9 mouse cellular contexts compared by ENCODE assay signal in the genomic region with DNA sequence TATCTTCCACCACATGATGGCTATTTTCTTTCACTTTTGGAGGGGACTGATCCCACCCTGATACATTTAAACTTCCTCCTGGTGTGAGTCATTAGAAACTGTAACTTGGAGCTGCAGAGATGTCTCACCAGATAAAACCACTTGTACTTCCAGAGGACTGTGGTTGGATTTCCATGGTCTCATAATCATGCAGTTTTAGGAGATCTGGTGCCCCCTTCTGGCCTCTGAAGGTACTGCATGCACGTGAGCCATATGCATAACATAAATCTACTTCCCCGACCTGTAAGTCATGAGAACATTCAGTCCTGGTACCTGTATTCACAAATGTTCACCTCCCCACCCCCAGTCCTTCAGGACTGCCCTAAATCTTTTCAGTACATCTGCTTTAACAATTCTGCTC. TPM values are rescaled to one million over a fixed set of nuclear protein-coding genes. Genes with fewer than 3 reads are reported as not detected.
DNase-seq lines count a peak whose midpoint lies in the region; ATAC-seq and TF ChIP-seq lines count a peak whose summit lies in the region.
"Had no signal": no experiment of that assay in that cellular context is flagged by ENCODE, and none has a peak within 500 bp of the region (broad histone marks: within the 10 kb centered on the region; RNA-seq: fewer than 3 reads in every experiment).

No protein-coding gene starts in this region.

- H3K27me3 ChIP-seq in hindbrain, embryonic 11.5 days (ENCODE audit: control insufficient read depth, insufficient read depth, low read length), result no peaks in the 10 kb centered on the region
- H3K27me3 ChIP-seq in hindbrain, embryonic 13.5 days, result no peaks in the 10 kb centered on the region
- peaks cover 6% of the 10 kb centered on the region for H3K27me3 ChIP-seq in Patski
- H3K27me3 ChIP-seq: liver, embryonic 13.5 days had no signal

- no peak overlapping the region for H3K4me3 ChIP-seq in hindbrain, embryonic 11.5 days (ENCODE audit: low read depth, low read length)
- no peak overlapping the region for H3K4me3 ChIP-seq in hindbrain, embryonic 13.5 days
- H3K4me3 ChIP-seq: liver, embryonic 13.5 days had no signal

- ATAC-seq in hindbrain, embryonic 11.5 days (ENCODE audit: low FRiP score), result no peak
- ATAC-seq in hindbrain, embryonic 13.5 days (ENCODE audit: low FRiP score), result no peak
- ATAC-seq in Patski, result no peak
- ATAC-seq in activated CD4-positive, CD25-positive, alpha-beta regulatory T cell, adult 4 months, result no peak

- CTCF ChIA-PET in Patski (lab: Charles Lee), result interaction anchor here (2.4 kb wide), 1 partner anchor 11 kb away, joined by 10 read pairs; no protein-coding TSS in a partner anchor

- in situ Hi-C loops in Patski (cut with MboI; ENCODE audit: low pct_unique_long_range_greater_than_20kb), result no loop called here

- no peaks in the 10 kb centered on the region for H3K4me1 ChIP-seq in hindbrain, embryonic 11.5 days (replicated peaks; ENCODE audit: control insufficient read depth, insufficient read depth, low read length)
- H3K4me1 ChIP-seq in hindbrain, embryonic 13.5 days (replicated peaks), result peaks cover 3% of the 10 kb centered on the region; the same call in 1 of the 2 replicates
- H3K4me1 ChIP-seq: liver, embryonic 13.5 days had no signal

- H3K9me3 ChIP-seq in hindbrain, embryonic 11.5 days (ENCODE audit: control insufficient read depth, low read length), result no peaks in the 10 kb centered on the region
- no peaks in the 10 kb centered on the region for H3K9me3 ChIP-seq in hindbrain, embryonic 13.5 days
- H3K9me3 ChIP-seq: liver, embryonic 13.5 days had no signal

- H3K27ac ChIP-seq in hindbrain, embryonic 11.5 days (ENCODE audit: low read depth, low read length), result no peak overlapping the region
- no peak overlapping the region for H3K27ac ChIP-seq in hindbrain, embryonic 13.5 days
- H3K27ac ChIP-seq: liver, embryonic 13.5 days had no signal

- peak; percentile 58 for TF ChIP-seq CTCF in Patski (IDR thresholded peaks at IDR 0.05)

- POLR2A ChIA-PET in Patski (lab: Charles Lee), result no interaction called here

- no peaks in the 10 kb centered on the region for H3K36me3 ChIP-seq in hindbrain, embryonic 11.5 days (ENCODE audit: control insufficient read depth, insufficient read depth, low read length)
- H3K36me3 ChIP-seq in hindbrain, embryonic 13.5 days, result no peaks in the 10 kb centered on the region
- H3K36me3 ChIP-seq: liver, embryonic 13.5 days had no signal

- DNase-seq in hindbrain, embryonic 11.5 days (ENCODE audit: low spot score), result peak; percentile 64
- DNase-seq in CD4-positive helper T cell, adult 2 months (ENCODE audit: low read depth, low spot score), result peak; percentile 30
- DNase-seq in Patski (ENCODE audit: low read depth, low spot score), result no peak
- peak; percentile 10 for DNase-seq in kidney, postnatal 14 days
- peak; percentile 9 to 51 for DNase-seq in thymus, postnatal 10 days (ENCODE audit: low spot score in 2 of 2)
- no peak for DNase-seq in adrenal gland, adult 18-20 months (ENCODE audit: low spot score in 2 of 2)
- DNase-seq: liver, embryonic 13.5 days had no signal

- H3K4me2 ChIP-seq in hindbrain, embryonic 11.5 days (replicated peaks; ENCODE audit: low read depth, low read length), result no peak overlapping the region
- no peak overlapping the region for H3K4me2 ChIP-seq in hindbrain, embryonic 13.5 days
- H3K4me2 ChIP-seq: liver, embryonic 13.5 days had no signal

- WGBS in hindbrain, embryonic 11.5 days, result 45% methylated on average over 2 of the region's 2 CpGs
- 51% methylated on average over 2 of the region's 2 CpGs for WGBS in hindbrain, embryonic 13.5 days

- H3K9ac ChIP-seq in hindbrain, embryonic 11.5 days (ENCODE audit: low read depth, low read length), result no peak overlapping the region
- H3K9ac ChIP-seq in hindbrain, embryonic 13.5 days, result no peak overlapping the region
- H3K9ac ChIP-seq: liver, embryonic 13.5 days had no signal

RNA-seq across cellular contexts. Expression of a gene that starts 54.6 kb away (rescaled TPM):
- polyA plus RNA-seq in hindbrain, embryonic 11.5 days (2014; fragmentation: Nextera tagmentation; extraction: Ambion mirVana), result 2.5 and 2.7 TPM in 2 replicates
- polyA plus RNA-seq in hindbrain, embryonic 13.5 days (2015; fragmentation: Nextera tagmentation; extraction: Ambion mirVana), result 2.5 and 3.3 TPM in 2 replicates
- polyA plus RNA-seq in Patski (2021), result 3.9 TPM
- 1 to 10 TPM; 1.7 TPM for total RNA-seq in adrenal gland, adult 18-20 months (2021)
- polyA plus RNA-seq in activated CD4-positive, CD25-positive, alpha-beta regulatory T cell, adult 4 months (2017; shearing (Covaris generic)), result 1 to 10 TPM; 5.5 to 6.5 TPM

Comparison
In these comparisons a context has a peak if more than half of its experiments do, and no peak if none do; other contexts are left out.
1. DNase-seq: peak in hindbrain, embryonic 11.5 days (single experiment), CD4-positive helper T cell, adult 2 months (single experiment), kidney, postnatal 14 days (single experiment) and thymus, postnatal 10 days (2 of 2); none in Patski (single experiment) and adrenal gland, adult 18-20 months (0 of 2).